Mouse (Mus musculus) megakaryocyte progenitor cell, adult 5-6 weeks (primary cell): ENCODE data around the gene Chka. TPM values are rescaled to one million over a fixed set of nuclear protein-coding genes. Genes with fewer than 3 reads are reported as not detected.

ENCODE experiments used
- ATAC-seq: replicated peaks from 2 replicates; pipeline ENCODE4 v1.8.0; 2016; ENCODE audit warnings: mild to moderate bottlenecking, moderate TSS enrichment, inconsistent platforms; ENCODE audit not compliant: poor library complexity
- total RNA-seq, 2 experiments: library from RNA; stranded (forward) in 1 of 2; stranded (reverse) in 1 of 2; fragments of 157-497, 149-512 nt in 1 of 2; fragments of 200-1000 nt in 1 of 2; gene quantifications; 2 replicates each; pipeline versions ENCODE4 v1.2.3 to v1.2.4; 2015 to 2017

The Chka gene
- total RNA-seq, 2 experiments from 2014 or later = 39.7 to 39.8 TPM

- ATAC-seq = peak; percentile 93
These were observed 61.0 kb downstream of the Chka start, which contains the start of gene Ndufs8 for GRCm38 (mm10) chr19:3912337-3913204. Gene Ndufs8 (minus strand): TSS chr19:3912774.

- no peak for ATAC-seq
These were observed 62.1 kb downstream of the Chka start for GRCm38 (mm10) chr19:3913692-3914091.

GRCm38 (mm10) chr19:3914535-3914934 is 63.0 kb downstream of the Chka start:
- ATAC-seq = no peak

- no peak for ATAC-seq
These were observed 65.2 kb downstream of the Chka start for GRCm38 (mm10) chr19:3916727-3917126.

GRCm38 (mm10) chr19:3919928-3920327 is 68.4 kb downstream of the Chka start:
- no peak for ATAC-seq

GRCm38 (mm10) chr19:3922661-3923371 is 71.2 kb downstream of the Chka start:
- peak; percentile 41 for ATAC-seq

- peak; percentile 36; the same call in 1 of the 2 replicates for ATAC-seq
These were observed 72.0 kb downstream of the Chka start for GRCm38 (mm10) chr19:3923586-3923985.

- ATAC-seq = no peak
These were observed 72.6 kb downstream of the Chka start for GRCm38 (mm10) chr19:3924190-3924589.

GRCm38 (mm10) chr19:3924868-3925267 is 73.3 kb downstream of the Chka start:
- ATAC-seq = no peak

GRCm38 (mm10) chr19:3925859-3926258 is 74.3 kb downstream of the Chka start:
- no peak for ATAC-seq

GRCm38 (mm10) chr19:3926279-3926678 is 74.7 kb downstream of the Chka start:
- ATAC-seq = no peak

- ATAC-seq = no peak
These were observed 75.1 kb downstream of the Chka start for GRCm38 (mm10) chr19:3926685-3927084.

GRCm38 (mm10) chr19:3927989-3928388 is 76.4 kb downstream of the Chka start:
- ATAC-seq = no peak

GRCm38 (mm10) chr19:3928779-3929178 is 77.2 kb downstream of the Chka start:
- no peak for ATAC-seq

- ATAC-seq = peak; percentile 73
These were observed 77.8 kb downstream of the Chka start, which contains the start of gene Aldh3b1 for GRCm38 (mm10) chr19:3929211-3929941. Gene Aldh3b1 (minus strand): TSS chr19:3929808.

- no peak for ATAC-seq
These were observed 78.9 kb downstream of the Chka start for GRCm38 (mm10) chr19:3930262-3931057.

GRCm38 (mm10) chr19:3931716-3932115 is 80.1 kb downstream of the Chka start:
- ATAC-seq = peak; percentile 51

- peak; percentile 81 for ATAC-seq
These were observed 83.7 kb downstream of the Chka start, which contains the start of gene Unc93b1 for GRCm38 (mm10) chr19:3935032-3935895. Gene Unc93b1 (plus strand): TSS chr19:3935186.
